Mouse (Mus musculus): ENCODE measurements around the gene Fbxo28. TPM values are rescaled to one million over a fixed set of nuclear protein-coding genes. Genes with fewer than 3 reads are reported as not detected.

Fbxo28 gene
- polyA plus RNA-seq, 1 experiment from 2014 or later, result 4.9 TPM

DNA sequence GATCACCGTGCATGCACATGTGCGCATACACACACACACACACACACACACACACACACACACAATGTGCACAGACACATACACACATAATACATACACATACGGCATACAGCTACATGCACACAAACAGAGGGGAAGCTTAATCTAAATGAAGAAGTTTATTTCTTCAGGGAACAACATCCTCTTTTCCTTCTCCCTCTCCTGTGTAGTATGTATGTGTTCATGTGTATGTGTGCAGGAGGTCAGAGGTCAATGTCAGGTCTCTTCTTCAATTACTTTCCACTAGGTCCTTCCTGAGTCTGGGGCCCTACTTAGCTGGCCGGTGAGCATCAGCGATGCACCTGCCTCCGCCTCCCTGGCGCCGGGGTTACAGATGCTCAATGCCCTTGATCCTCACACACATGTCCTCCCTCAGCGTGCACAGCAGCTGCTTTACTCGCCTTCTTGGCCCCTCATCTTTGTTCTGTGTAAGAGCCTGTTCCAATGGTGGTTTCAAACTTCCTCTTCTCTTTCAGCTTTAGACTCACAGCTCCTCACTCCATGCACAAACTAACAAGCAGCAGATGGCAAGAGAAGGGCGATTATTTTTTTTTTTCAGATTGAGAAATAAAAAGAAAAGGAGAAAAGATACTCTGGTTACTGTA, 13.2 kb upstream of the Fbxo28 start:
- no peaks in the 10 kb centered on the region for H3K4me1 ChIP-seq (ENCODE audit: insufficient read depth)
- no peaks in the 10 kb centered on the region for H3K36me3 ChIP-seq (replicated peaks; ENCODE audit: insufficient read depth, low read length)
- 67% methylated on average over 11 of the region's 11 CpGs for WGBS (ENCODE audit: insufficient replicate concordance)
- no peak overlapping the region for H3K4me3 ChIP-seq (ENCODE audit: low read depth, low read length)
- no peak for DNase-seq
- no peak for ATAC-seq
- no peaks in the 10 kb centered on the region for H3K9me3 ChIP-seq (ENCODE audit: low read length)
- TF ChIP-seq EP300 (IDR thresholded peaks at IDR 0.05; ENCODE audit: low read depth) (no peak), CTCF (IDR thresholded peaks at IDR 0.05; ENCODE audit: low read depth) (no peak)
- no peak overlapping the region for H3K4me2 ChIP-seq (ENCODE audit: low read depth, low read length)
- no peaks in the 10 kb centered on the region for H3K27me3 ChIP-seq (ENCODE audit: insufficient read depth, low read length)
- no peak overlapping the region for H3K9ac ChIP-seq (replicated peaks)
- no peak overlapping the region for H3K27ac ChIP-seq (ENCODE audit: low read depth)

DNA sequence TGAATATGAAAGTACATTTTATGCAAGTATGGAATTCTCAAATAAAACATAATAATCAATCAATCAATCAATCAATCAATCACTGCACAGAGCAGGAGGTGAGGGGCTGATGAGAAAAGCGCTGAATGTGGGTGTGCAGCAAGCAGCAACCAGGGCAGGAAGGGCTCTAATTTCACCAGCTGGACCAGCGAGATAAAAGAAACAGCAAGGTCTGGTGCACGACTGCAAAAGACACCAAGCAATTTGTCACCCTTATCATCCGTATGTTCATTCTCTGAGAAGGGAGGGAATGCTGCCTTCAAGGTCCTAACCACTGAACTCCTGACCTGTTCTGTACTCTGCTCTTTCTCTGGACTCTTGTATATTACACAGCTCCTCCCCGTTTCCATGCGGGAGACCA, 8.1 kb upstream of the Fbxo28 start:
- Histone ChIP-seq H3K27me3 (ENCODE audit: insufficient read depth, low read length) (no peaks in the 10 kb centered on the region), H3K4me1 (ENCODE audit: insufficient read depth) (no peaks in the 10 kb centered on the region), H3K4me3 (ENCODE audit: low read depth, low read length) (no peak overlapping the region), H3K9me3 (ENCODE audit: low read length) (peaks cover 3% of the 10 kb centered on the region; the same call in 1 of the 2 replicates), H3K36me3 (replicated peaks; ENCODE audit: insufficient read depth, low read length) (no peaks in the 10 kb centered on the region), H3K27ac (ENCODE audit: low read depth) (no peak overlapping the region), H3K4me2 (ENCODE audit: low read depth, low read length) (no peak overlapping the region), H3K9ac (replicated peaks) (no peak overlapping the region)
- DNase-seq (no peak), ATAC-seq (no peak)
- TF ChIP-seq CTCF (IDR thresholded peaks at IDR 0.05; ENCODE audit: low read depth) (no peak), EP300 (IDR thresholded peaks at IDR 0.05; ENCODE audit: low read depth) (no peak)
- WGBS (ENCODE audit: insufficient replicate concordance), result 52% methylated on average over 6 of the region's 6 CpGs

DNA sequence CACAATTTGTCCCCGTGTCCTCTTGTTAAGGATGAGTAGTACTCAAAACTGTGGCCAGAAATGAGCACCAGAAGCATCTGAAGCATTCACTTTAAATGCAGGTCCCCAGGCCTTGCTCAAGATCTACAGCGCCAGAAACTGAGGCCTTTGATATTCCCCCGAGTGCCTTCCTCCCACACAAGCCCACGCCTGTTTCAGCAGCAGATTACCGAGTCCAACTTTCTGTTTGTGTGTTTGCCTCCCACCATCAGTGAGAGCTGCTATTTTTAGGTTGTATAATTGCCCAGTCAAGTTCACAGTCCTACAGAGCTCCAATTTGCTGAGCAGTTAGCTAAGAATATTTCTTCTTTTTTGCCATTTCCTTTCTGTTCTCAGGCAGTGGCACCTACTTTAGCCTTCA, 5.1 kb upstream of the Fbxo28 start:
- ATAC-seq (no peak), DNase-seq (no peak)
- Histone ChIP-seq H3K9me3 (ENCODE audit: low read length) (peaks cover 3% of the 10 kb centered on the region; the same call in 1 of the 2 replicates), H3K27ac (ENCODE audit: low read depth) (no peak overlapping the region), H3K36me3 (replicated peaks; ENCODE audit: insufficient read depth, low read length) (no peaks in the 10 kb centered on the region), H3K9ac (replicated peaks) (no peak overlapping the region), H3K4me1 (ENCODE audit: insufficient read depth) (peaks cover 6% of the 10 kb centered on the region), H3K4me2 (ENCODE audit: low read depth, low read length) (no peak overlapping the region), H3K27me3 (ENCODE audit: insufficient read depth, low read length) (no peaks in the 10 kb centered on the region), H3K4me3 (ENCODE audit: low read depth, low read length) (no peak overlapping the region)
- TF ChIP-seq EP300 (IDR thresholded peaks at IDR 0.05; ENCODE audit: low read depth) (no peak), CTCF (IDR thresholded peaks at IDR 0.05; ENCODE audit: low read depth) (no peak)
- 39% methylated on average over 5 of the region's 5 CpGs for WGBS (ENCODE audit: insufficient replicate concordance)

DNA sequence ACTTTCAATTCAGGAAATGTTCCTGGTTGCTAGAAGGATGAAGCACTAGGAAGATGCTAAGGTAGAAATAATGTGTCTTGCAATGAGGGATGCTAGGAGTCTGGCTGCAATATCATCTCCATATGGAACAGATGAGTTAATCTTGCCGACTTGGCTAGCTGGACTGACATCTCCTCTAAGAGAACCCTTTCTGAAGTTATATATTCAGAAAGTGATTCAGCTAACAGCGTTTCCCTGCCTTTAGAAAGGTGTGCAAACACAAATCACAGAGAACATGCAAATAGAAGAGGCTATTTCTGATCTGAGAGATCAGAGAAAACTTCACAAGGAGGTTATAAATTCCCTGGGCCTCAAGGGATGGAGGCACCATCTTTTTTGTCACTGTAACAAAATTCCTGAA, 4.4 kb upstream of the Fbxo28 start:
- DNase-seq (no peak), ATAC-seq (no peak)
- no peak overlapping the region for H3K9ac ChIP-seq (replicated peaks)
- H3K27ac ChIP-seq (ENCODE audit: low read depth), result no peak overlapping the region
- H3K4me1 ChIP-seq (ENCODE audit: insufficient read depth), result peaks cover 6% of the 10 kb centered on the region
- TF ChIP-seq EP300 (IDR thresholded peaks at IDR 0.05; ENCODE audit: low read depth) (no peak), CTCF (IDR thresholded peaks at IDR 0.05; ENCODE audit: low read depth) (no peak)
- H3K4me2 ChIP-seq (ENCODE audit: low read depth, low read length), result no peak overlapping the region
- 69% methylated on average over 2 of the region's 2 CpGs for WGBS (ENCODE audit: insufficient replicate concordance)
- no peaks in the 10 kb centered on the region for H3K36me3 ChIP-seq (replicated peaks; ENCODE audit: insufficient read depth, low read length)
- H3K4me3 ChIP-seq (ENCODE audit: low read depth, low read length), result no peak overlapping the region
- H3K9me3 ChIP-seq (ENCODE audit: low read length), result peaks cover 3% of the 10 kb centered on the region; the same call in 1 of the 2 replicates
- H3K27me3 ChIP-seq (ENCODE audit: insufficient read depth, low read length), result no peaks in the 10 kb centered on the region

DNA sequence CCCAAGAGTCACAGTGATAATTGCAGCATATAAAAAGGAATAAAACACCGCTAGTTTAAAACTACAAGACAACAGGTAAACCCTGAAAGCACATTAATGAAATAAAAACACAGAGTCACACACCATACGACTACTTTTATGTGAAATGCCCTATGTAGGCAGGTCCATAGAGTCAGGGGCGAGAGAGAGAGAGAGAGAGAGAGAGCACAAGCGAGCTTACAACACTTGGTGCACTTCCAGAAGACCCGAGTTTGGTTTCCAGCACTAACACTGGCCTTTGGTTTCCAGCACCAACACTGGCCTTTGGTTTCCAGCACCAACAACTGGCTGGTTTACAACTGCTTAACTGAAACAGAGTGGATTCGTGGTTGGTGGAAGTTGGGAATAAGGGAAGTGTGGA, 564 bp upstream of the Fbxo28 start:
- Histone ChIP-seq H3K27me3 (ENCODE audit: insufficient read depth, low read length) (no peaks in the 10 kb centered on the region), H3K9me3 (ENCODE audit: low read length) (no peaks in the 10 kb centered on the region), H3K27ac (ENCODE audit: low read depth) (no peak overlapping the region), H3K4me1 (ENCODE audit: insufficient read depth) (peaks cover 23% of the 10 kb centered on the region), H3K4me3 (ENCODE audit: low read depth, low read length) (peak overlapping the region; percentile 80), H3K36me3 (replicated peaks; ENCODE audit: insufficient read depth, low read length) (no peaks in the 10 kb centered on the region; the same call in 1 of the 2 replicates), H3K4me2 (ENCODE audit: low read depth, low read length) (peak overlapping the region; percentile 95), H3K9ac (replicated peaks) (peak overlapping the region; percentile 90)
- DNase-seq (no peak), ATAC-seq (no peak)
- WGBS (ENCODE audit: insufficient replicate concordance), result 30% methylated on average over 6 of the region's 6 CpGs
- TF ChIP-seq CTCF (IDR thresholded peaks at IDR 0.05; ENCODE audit: low read depth), result no peak
- TF ChIP-seq EP300 (IDR thresholded peaks at IDR 0.05; ENCODE audit: low read depth), result no peak

DNA sequence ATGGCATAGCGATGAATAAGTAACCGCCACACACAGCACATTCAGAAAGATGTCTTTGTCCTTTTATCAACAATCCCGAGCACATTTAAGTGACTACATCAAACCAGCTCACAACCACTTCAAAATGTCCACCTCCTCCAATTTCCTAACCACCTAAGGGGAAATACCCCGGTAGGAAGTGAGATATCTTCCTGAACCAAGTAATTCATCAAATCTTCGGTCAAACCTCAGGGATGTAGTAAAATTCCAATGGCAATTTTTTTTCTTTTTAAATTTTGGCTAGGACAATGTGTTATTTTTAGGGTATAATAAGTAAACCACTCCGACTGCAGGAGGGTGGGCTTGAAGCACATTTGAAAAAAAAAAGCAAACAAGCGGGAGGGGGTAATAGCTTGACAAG, 1.1 kb downstream of the Fbxo28 start:
- ATAC-seq (no peak), DNase-seq (no peak)
- H3K4me3 ChIP-seq (ENCODE audit: low read depth, low read length), result peak overlapping the region; percentile 80
- peaks cover 26% of the 10 kb centered on the region for H3K4me1 ChIP-seq (ENCODE audit: insufficient read depth)
- no peaks in the 10 kb centered on the region for H3K9me3 ChIP-seq (ENCODE audit: low read length)
- H3K27me3 ChIP-seq (ENCODE audit: insufficient read depth, low read length), result no peaks in the 10 kb centered on the region
- TF ChIP-seq EP300 (IDR thresholded peaks at IDR 0.05; ENCODE audit: low read depth) (no peak), CTCF (IDR thresholded peaks at IDR 0.05; ENCODE audit: low read depth) (no peak)
- peak overlapping the region; percentile 90 for H3K9ac ChIP-seq (replicated peaks)
- 35% methylated on average over 7 of the region's 7 CpGs for WGBS (ENCODE audit: insufficient replicate concordance)
- peak overlapping the region; percentile 95 for H3K4me2 ChIP-seq (ENCODE audit: low read depth, low read length)
- no peak overlapping the region for H3K27ac ChIP-seq (ENCODE audit: low read depth)
- no peaks in the 10 kb centered on the region; the same call in 1 of the 2 replicates for H3K36me3 ChIP-seq (replicated peaks; ENCODE audit: insufficient read depth, low read length)

Data from liver, postnatal 0 days (tissue).